Mouse (Mus musculus): ENCODE measurements at regions not wholly inside any gene's neighbourhood (a gene's known extent, or its start where the extent isn't known, plus 50 kb on each side); places are given as distances from the start of the nearest gene placed in this dataset.

DNA sequence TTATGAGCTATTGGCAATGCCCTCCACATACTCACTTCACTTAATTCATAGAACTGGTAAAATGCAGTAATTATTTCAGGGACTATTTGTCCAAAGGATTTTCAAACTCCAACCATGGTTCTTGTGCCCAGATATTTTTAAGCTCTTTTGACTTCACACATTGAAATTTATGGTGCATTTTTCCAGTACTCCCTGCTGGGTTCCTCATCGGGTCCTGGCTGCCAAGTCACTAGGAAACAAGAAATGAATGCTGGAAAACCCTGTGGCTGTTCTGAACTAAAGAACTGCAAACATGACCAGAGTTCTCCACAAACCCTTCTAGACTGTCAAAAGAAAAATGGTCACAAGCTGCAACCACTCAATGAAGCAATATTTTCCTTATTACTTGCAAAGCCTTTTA is 221.6 kb upstream of the Zic4 start:
- TF ChIP-seq POLR2A (IDR thresholded peaks at IDR 0.05; ENCODE audit: low read depth, low read length), result no peak
- TF ChIP-seq CTCF (IDR thresholded peaks at IDR 0.05; ENCODE audit: borderline replicate concordance, insufficient read depth, low read length), result no peak

All from embryonic fibroblast, embryonic 13.5 days (primary cell).